Mouse (Mus musculus): ENCODE results near the gene Mblac1. TPM values are rescaled to one million over a fixed set of nuclear protein-coding genes. Genes with fewer than 3 reads are reported as not detected.

Mblac1 gene
- polyA plus RNA-seq, 1 experiment: not detected

DNA sequence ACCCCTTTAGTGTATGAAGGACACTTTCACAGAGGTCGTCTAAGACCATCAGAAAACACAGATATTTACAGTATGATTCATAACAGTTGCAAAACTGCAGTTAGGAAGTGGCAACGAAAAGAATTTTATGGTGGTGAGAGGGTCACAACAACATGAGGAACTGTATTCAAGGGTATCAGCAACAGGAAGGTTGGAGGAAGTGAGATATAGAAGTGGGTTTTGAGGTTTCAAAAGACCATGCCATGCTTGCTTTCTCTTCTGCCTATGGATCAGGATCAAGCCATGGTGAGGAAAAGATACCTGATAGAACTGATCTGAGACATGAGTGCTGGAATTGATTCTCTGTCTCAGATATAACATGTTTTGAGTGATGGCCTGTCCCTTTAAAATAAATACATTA is 33.3 kb downstream of the Mblac1 start:
- Histone ChIP-seq H3K4me3 (ENCODE audit: insufficient read depth, low read depth, low read length) (no peak overlapping the region), H3K27ac (ENCODE audit: insufficient read depth, low read depth, low read length) (no peak overlapping the region), H3K4me1 (ENCODE audit: control insufficient read depth, insufficient read depth, low read length) (no peaks in the 10 kb centered on the region)
- TF ChIP-seq CTCF (IDR thresholded peaks at IDR 0.05; ENCODE audit: insufficient read depth, low read depth, low read length) (no peak), POLR2A (IDR thresholded peaks at IDR 0.05; ENCODE audit: insufficient read depth, low read depth, low read length) (no peak)
- WGBS: 73% methylated on average over 2 of the region's 2 CpGs

DNA sequence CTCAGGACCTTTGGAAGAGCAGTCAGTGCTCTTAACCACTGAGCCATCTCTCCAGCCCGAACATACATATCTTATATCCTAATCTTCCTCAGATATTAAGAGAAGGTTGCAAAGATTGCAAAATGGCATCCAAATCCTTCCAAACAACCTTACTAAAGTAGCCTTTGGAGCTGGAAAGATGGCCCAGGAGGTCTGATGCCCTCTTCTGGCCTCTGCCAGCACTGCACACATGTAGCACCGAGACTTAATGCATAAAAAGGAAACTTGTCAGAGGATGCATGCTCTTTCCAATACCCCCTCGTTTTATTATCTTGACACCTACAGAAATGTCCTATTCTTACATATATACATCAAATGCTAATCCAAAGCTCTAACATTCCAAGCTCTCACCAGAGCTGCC is 33.9 kb downstream of the Mblac1 start:
- WGBS: 54% methylated on average over 3 of the region's 3 CpGs
- no peak for TF ChIP-seq POLR2A (IDR thresholded peaks at IDR 0.05; ENCODE audit: insufficient read depth, low read depth, low read length)
- TF ChIP-seq CTCF (IDR thresholded peaks at IDR 0.05; ENCODE audit: insufficient read depth, low read depth, low read length): no peak
- no peaks in the 10 kb centered on the region for H3K4me1 ChIP-seq (ENCODE audit: control insufficient read depth, insufficient read depth, low read length)

GRCm38 (mm10) chr5:138229511-138229910 is 35.4 kb downstream of the Mblac1 start:
- 91% methylated on average over 3 of the region's 3 CpGs for WGBS
- TF ChIP-seq CTCF (IDR thresholded peaks at IDR 0.05; ENCODE audit: insufficient read depth, low read depth, low read length) (no peak), POLR2A (IDR thresholded peaks at IDR 0.05; ENCODE audit: insufficient read depth, low read depth, low read length) (no peak)
- Histone ChIP-seq H3K4me3 (ENCODE audit: insufficient read depth, low read depth, low read length) (no peak overlapping the region), H3K4me1 (ENCODE audit: control insufficient read depth, insufficient read depth, low read length) (no peaks in the 10 kb centered on the region), H3K27ac (ENCODE audit: insufficient read depth, low read depth, low read length) (no peak overlapping the region)

More for the DNA sequence above, 33.9 kb downstream of the Mblac1 start:
- H3K27ac ChIP-seq (ENCODE audit: insufficient read depth, low read depth, low read length): no peak overlapping the region
- H3K4me3 ChIP-seq (ENCODE audit: insufficient read depth, low read depth, low read length): no peak overlapping the region

DNA sequence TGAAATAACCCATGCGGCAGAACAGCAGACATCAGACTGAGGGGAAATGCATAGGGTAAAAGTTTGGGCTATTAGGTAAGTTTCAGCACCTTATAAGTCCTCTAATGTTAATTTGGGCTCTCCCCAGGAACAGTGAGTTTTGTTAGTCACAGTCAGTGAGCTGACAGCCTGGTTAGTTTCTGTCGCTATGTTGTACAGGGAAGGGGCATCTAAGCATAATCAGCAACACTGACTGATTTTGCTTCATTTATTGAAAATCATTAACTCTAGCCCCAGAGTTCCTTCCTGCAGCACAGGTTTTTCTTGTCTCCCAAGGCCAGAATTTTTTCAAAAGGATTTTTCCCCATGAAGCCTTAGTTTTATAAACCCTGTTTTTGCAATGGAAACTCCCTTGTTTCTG is 39.7 kb downstream of the Mblac1 start:
- TF ChIP-seq CTCF (IDR thresholded peaks at IDR 0.05; ENCODE audit: insufficient read depth, low read depth, low read length) (no peak), POLR2A (IDR thresholded peaks at IDR 0.05; ENCODE audit: insufficient read depth, low read depth, low read length) (no peak)
- no peak overlapping the region for H3K4me3 ChIP-seq (ENCODE audit: insufficient read depth, low read depth, low read length)
- no peak overlapping the region for H3K27ac ChIP-seq (ENCODE audit: insufficient read depth, low read depth, low read length)
- WGBS: 94% methylated on average over 2 of the region's 2 CpGs
- no peaks in the 10 kb centered on the region for H3K4me1 ChIP-seq (ENCODE audit: control insufficient read depth, insufficient read depth, low read length)

DNA sequence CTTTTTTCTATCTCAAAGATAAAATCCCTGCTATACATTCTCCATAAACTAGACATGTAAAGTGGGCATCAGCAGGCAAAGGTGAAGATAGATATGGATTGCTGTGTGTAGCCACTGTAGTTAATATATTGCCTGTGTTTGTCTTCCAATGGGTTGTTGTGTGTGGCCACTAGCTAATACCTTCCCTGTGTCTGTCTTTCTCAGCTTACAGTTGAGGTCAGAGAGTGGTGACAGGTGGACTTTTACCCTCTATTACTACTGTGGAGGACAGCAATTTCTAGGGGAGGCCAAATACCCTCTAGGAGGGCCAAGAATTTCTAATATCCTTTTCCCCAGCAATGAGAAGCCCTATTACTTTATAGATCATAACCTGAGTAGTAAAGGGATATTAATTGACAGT is 40.1 kb downstream of the Mblac1 start:
- Histone ChIP-seq H3K4me3 (ENCODE audit: insufficient read depth, low read depth, low read length) (no peak overlapping the region), H3K27ac (ENCODE audit: insufficient read depth, low read depth, low read length) (no peak overlapping the region), H3K4me1 (ENCODE audit: control insufficient read depth, insufficient read depth, low read length) (no peaks in the 10 kb centered on the region)
- TF ChIP-seq POLR2A (IDR thresholded peaks at IDR 0.05; ENCODE audit: insufficient read depth, low read depth, low read length) (no peak), CTCF (IDR thresholded peaks at IDR 0.05; ENCODE audit: insufficient read depth, low read depth, low read length) (no peak)

GRCm38 (mm10) chr5:138241511-138241910 is 47.4 kb downstream of the Mblac1 start:
- H3K4me3 ChIP-seq (ENCODE audit: insufficient read depth, low read depth, low read length): no peak overlapping the region
- no peaks in the 10 kb centered on the region for H3K4me1 ChIP-seq (ENCODE audit: control insufficient read depth, insufficient read depth, low read length)
- no peak overlapping the region for H3K27ac ChIP-seq (ENCODE audit: insufficient read depth, low read depth, low read length)
- TF ChIP-seq POLR2A (IDR thresholded peaks at IDR 0.05; ENCODE audit: insufficient read depth, low read depth, low read length): no peak
- TF ChIP-seq CTCF (IDR thresholded peaks at IDR 0.05; ENCODE audit: insufficient read depth, low read depth, low read length): no peak
- 38% methylated on average over 2 of the region's 2 CpGs for WGBS

Other genes starting within 250 kb of the Mblac1 start
- gene Gjc3, start 231.2 kb upstream of the Mblac1 start, polyA plus RNA-seq (2012; ENCODE audit: insufficient read depth, insufficient read length, low replicate concordance, missing spikeins): not detected in 2 replicates
- gene Azgp1, start 212.8 kb upstream of the Mblac1 start, polyA plus RNA-seq (2012; ENCODE audit: insufficient read depth, insufficient read length, low replicate concordance, missing spikeins): not detected in 2 replicates
- gene Smok3a, start 173.1 kb upstream of the Mblac1 start, polyA plus RNA-seq (2012; ENCODE audit: insufficient read depth, insufficient read length, low replicate concordance, missing spikeins): not detected in 2 replicates
- gene Smok3b, start 172.9 kb upstream of the Mblac1 start, polyA plus RNA-seq (2012; ENCODE audit: insufficient read depth, insufficient read length, low replicate concordance, missing spikeins): not detected in 2 replicates
- gene Smok3c, start 141.1 kb upstream of the Mblac1 start, polyA plus RNA-seq (2012; ENCODE audit: insufficient read depth, insufficient read length, low replicate concordance, missing spikeins): not detected in 2 replicates
- gene Zkscan1, start 109.2 kb upstream of the Mblac1 start, polyA plus RNA-seq (2012; ENCODE audit: insufficient read depth, insufficient read length, low replicate concordance, missing spikeins): not detected in 2 replicates
- not detected in 2 replicates for gene Zscan21, start 77.4 kb upstream of the Mblac1 start, polyA plus RNA-seq (2012; ENCODE audit: insufficient read depth, insufficient read length, low replicate concordance, missing spikeins)
- gene Zfp113, start 38.6 kb upstream of the Mblac1 start, polyA plus RNA-seq (2012; ENCODE audit: insufficient read depth, insufficient read length, low replicate concordance, missing spikeins): not detected in 2 replicates
- gene Cops6, start 33.2 kb upstream of the Mblac1 start, polyA plus RNA-seq (2012; ENCODE audit: insufficient read depth, insufficient read length, low replicate concordance, missing spikeins): not detected in 2 replicates
- gene Ap4m1, start 22.3 kb upstream of the Mblac1 start, polyA plus RNA-seq (2012; ENCODE audit: insufficient read depth, insufficient read length, low replicate concordance, missing spikeins): not detected in 2 replicates
- gene Mcm7, start 21.9 kb upstream of the Mblac1 start, polyA plus RNA-seq (2012; ENCODE audit: insufficient read depth, insufficient read length, low replicate concordance, missing spikeins): not detected in 2 replicates
- not detected in 2 replicates for gene Taf6, start 6.9 kb upstream of the Mblac1 start, polyA plus RNA-seq (2012; ENCODE audit: insufficient read depth, insufficient read length, low replicate concordance, missing spikeins)
- 309 TPM in 1 of 2 replicates, not detected in the other for gene Cnpy4, start 6.8 kb upstream of the Mblac1 start, polyA plus RNA-seq (2012; ENCODE audit: insufficient read depth, insufficient read length, low replicate concordance, missing spikeins)
- gene Nxpe5, start 31.6 kb downstream of the Mblac1 start, polyA plus RNA-seq (2012; ENCODE audit: insufficient read depth, insufficient read length, low replicate concordance, missing spikeins): not detected in 2 replicates
- not detected in 2 replicates for gene Lamtor4, start 61.2 kb downstream of the Mblac1 start, polyA plus RNA-seq (2012; ENCODE audit: insufficient read depth, insufficient read length, low replicate concordance, missing spikeins)
- gene BC037034, start 69.7 kb downstream of the Mblac1 start, polyA plus RNA-seq (2012; ENCODE audit: insufficient read depth, insufficient read length, low replicate concordance, missing spikeins): 185 TPM in 1 of 2 replicates, not detected in the other
- gene Gal3st4, start 78.5 kb downstream of the Mblac1 start, polyA plus RNA-seq (2012; ENCODE audit: insufficient read depth, insufficient read length, low replicate concordance, missing spikeins): not detected in 2 replicates
- not detected in 2 replicates for gene Gm43720, start 85.6 kb downstream of the Mblac1 start, polyA plus RNA-seq (2012; ENCODE audit: insufficient read depth, insufficient read length, low replicate concordance, missing spikeins)
- gene Gpc2, start 85.7 kb downstream of the Mblac1 start, polyA plus RNA-seq (2012; ENCODE audit: insufficient read depth, insufficient read length, low replicate concordance, missing spikeins): not detected in 2 replicates
- not detected in 2 replicates for gene Stag3, start 85.9 kb downstream of the Mblac1 start, polyA plus RNA-seq (2012; ENCODE audit: insufficient read depth, insufficient read length, low replicate concordance, missing spikeins)
- not detected in 2 replicates for gene Pvrig, start 147.6 kb downstream of the Mblac1 start, polyA plus RNA-seq (2012; ENCODE audit: insufficient read depth, insufficient read length, low replicate concordance, missing spikeins)
- not detected in 2 replicates for gene Zfp157, start 247.2 kb downstream of the Mblac1 start, polyA plus RNA-seq (2012; ENCODE audit: insufficient read depth, insufficient read length, low replicate concordance, missing spikeins)